Mouse (Mus musculus) neutrophil, adult 5-6 weeks (primary cell): Measurements from ENCODE around the gene 4930564D02Rik. TPM values are rescaled to one million over a fixed set of nuclear protein-coding genes. Genes with fewer than 3 reads are reported as not detected.

Experiments
- ATAC-seq: fragments of 151-379, 151-347 bp; 2 replicates; pipeline ENCODE4 v1.8.0; 2017; ENCODE audit warnings: mild to moderate bottlenecking, moderate TSS enrichment; ENCODE audit not compliant: insufficient number of reproducible peaks, poor library complexity, low FRiP score, severe bottlenecking; ENCODE audit errors: extremely low read depth
- total RNA-seq: library from RNA; stranded (forward); fragments of 200-1000 nt; gene quantifications from 2 replicates; pipeline ENCODE4 v1.2.3, GENCODE M21; 2017

Gene 4930564D02Rik
- total RNA-seq, 1 experiment from 2014 or later: not detected

DNA sequence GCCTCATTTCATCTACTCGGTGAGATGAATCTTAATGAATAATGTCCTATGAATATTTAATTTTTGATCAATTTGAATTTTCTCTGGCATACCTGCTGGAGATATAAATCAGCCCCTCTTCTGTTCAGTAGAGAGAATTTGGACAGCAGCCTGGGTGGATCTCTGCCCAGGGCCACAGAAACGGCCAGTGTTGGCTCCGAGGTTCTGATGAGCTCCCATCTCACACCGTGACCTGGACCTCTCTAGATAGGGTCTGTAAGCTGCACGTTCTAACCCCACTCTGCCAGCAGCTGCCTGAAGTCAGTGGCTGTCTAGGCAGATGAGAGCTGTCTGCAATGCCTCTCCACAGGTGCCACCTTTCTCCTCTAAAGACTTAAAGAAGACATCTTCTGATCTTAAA is 28.4 kb downstream of the 4930564D02Rik start:
- no peak for ATAC-seq

DNA sequence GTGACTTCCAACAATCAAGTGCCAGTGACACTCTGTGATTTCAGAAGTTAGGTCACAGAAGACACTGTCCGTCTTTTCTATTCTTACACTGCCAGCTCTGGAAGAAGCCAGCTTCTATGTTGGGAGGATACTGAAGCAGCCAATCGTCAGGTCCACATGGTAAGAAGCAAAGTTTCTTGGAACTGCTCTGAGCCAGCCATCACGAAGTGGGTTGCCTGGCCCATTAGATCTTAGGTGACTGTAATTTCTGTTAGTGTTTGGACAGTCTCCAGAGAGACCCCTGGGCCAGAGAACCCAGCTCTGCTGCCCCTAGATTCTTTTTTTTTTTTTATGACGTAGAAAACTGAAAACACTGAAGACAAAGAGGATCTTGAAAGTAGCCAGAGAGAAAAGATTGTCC is 30.9 kb downstream of the 4930564D02Rik start:
- ATAC-seq: no peak

DNA sequence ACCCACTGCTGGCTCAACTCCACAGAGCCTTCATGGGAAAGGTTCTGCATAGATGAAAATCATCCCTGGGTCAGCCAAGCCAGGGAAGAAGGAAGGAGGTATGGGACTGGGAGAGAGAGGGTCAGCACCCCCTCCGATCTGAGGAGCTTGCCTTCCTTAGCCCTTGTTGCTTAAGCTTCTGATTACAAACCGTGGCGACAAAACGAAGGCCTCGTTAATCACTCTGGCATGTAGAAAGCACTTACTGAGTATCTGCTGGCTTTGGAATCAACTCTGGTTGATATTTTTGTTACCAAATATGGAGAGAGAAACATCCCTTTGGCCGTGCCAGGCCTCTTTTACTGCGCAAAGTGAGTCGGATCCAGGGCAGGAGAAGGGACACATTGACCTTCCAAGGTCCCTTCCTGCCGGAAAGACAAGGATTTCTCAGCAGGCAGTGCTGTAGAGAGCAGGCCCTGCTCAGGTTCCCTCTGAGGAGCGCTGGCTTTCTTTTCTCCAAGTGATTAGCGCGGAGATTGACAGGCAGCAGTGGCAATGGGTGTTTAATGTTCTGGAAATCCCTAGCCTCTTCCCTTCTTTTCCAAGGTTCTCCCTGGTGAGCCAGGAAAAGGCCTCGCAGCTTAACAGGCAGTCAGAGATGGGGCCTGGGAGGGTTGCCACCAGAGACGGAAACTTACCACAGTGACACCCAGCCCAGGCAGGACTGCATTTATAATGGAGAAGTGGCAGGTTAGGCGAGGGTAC is 33.1 kb downstream of the 4930564D02Rik start:
- no peak for ATAC-seq

DNA sequence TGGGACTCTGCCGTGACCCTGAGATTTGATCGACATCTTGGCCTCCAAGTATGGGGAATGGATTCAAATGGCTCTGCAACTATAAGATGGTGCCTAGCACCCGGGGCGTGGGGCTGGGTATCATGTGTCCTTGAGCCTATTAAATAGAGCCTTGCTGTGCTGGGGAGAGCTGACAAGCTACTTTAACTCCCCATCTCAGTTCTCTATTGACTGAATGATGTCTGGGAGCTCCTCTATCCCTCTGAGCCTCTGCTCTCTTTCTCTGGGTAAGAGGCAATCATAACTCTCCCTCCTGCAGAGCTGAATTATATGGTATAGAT is 33.6 kb downstream of the 4930564D02Rik start:
- ATAC-seq: no peak

DNA sequence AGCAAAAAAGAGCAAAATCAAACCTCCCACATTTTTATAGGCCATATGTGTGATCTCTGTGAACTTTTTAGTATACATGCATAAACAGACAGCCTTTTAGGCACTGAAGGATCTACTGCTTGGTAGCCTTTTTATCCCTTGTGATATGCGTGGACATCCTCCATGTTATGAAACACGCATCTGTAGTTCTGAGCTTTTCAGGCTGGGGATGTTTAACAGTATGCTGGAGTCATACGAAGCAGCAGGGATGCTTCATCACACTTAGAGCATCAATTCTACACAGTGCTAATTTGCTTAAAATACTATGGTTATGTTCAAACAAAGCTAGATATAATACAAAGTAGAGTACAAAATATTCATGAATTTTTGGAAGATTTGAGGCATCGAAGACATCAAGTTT is 39.2 kb downstream of the 4930564D02Rik start:
- ATAC-seq: no peak

DNA sequence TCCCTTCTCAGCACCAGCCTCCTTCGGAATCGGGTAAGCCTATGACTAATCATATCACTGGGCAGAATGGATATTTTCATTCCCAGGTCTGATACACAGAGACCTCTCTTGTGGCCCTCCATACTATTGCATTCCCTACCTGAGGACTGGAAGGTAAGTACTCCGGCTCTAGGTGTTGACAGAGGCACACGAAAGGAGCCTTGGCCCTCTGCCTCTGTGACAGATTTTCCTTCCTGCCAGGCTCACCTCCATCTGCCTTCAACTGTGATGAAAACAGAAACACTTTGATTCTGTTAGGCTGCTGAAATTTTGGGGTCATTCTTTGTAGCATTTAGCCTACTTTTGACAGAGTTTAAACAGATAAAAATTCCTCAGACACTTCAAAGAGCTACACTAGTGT is 47.2 kb downstream of the 4930564D02Rik start:
- no peak for ATAC-seq

DNA sequence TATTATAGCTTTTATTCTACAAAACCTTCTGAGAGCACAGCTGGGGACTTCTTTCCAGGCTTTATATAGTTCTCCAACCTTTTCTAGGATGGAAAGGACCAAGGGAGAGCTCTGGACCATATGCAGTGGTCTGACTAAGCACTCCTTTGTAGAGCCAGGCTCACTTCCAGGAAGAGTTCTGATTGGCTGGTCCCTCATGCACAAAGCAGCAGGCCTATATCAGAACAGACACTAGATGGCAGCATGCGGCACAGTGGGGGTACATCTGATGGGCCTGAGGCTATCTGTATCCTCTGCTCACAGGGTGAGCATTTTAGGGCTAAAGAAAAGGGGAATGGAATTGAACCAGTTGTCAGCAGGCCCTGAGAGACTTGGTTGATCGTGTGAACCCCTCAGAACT is 47.6 kb downstream of the 4930564D02Rik start:
- ATAC-seq: 0 out of 2 replicates have a peak, but pooled peaks have one; percentile 23

DNA sequence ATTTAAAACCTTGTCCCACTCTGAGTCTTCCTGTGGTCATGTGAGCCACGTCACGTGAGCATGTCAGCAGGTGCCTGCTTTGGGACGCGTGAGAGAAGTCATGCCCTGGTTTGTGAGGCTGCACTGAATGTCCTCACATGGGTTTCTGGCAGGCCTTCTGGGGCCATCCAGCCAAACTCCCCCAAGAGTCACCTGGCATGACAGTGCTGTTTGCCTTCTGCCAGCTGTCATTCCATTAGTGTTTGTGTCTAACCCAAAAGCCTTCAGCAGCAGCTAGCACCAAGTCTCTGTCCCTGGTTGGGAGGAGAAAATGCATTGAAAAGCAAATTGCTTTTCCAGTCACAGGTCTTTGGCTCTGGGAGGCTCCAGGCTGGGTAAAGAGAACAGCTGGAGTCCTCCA is 50.0 kb downstream of the 4930564D02Rik start:
- ATAC-seq: no peak

DNA sequence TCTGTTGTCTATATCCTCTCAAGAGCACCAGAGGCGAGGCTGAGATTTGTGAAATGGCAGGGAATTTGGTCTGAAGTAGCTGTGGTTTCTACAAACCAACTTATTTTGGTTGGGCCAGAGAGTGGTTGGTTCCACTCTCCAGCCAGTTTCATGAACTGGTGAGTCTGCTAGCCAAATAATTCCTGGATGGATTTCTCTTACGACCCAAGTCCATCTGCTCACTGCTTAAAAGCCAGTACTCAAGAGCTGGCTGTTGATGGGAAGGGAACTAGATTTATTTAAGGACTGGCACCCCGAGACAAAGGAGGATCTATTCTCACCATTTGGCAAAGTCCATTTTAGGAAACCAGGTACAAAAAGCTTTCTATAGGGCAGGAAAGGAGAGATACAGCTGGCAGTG is 57.1 kb downstream of the 4930564D02Rik start:
- ATAC-seq: no peak

DNA sequence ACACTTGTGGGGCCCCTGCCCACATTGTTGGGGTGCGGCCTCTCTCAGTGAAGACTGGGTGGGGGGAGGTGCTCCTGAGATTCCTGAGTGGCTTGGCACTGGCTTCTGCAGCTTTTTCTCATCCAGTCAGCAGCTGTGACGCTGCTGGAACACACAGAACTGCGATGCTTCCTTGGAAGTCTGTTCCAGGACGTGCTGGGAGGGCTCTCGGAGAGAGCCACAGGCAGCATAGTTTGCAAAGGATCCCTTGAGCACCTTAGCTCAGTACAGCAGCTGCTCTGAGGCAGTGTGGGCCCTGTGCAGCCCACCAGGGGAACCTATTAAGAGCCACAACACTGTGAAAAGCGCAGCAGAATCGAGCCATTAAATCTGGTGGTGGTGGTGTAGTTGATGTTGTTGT is 61.2 kb downstream of the 4930564D02Rik start:
- ATAC-seq: no peak

Other genes with a start within 250 kb of the 4930564D02Rik start
- 19.9 and 24.1 TPM in 2 replicates for gene Mov10, start 248.3 kb upstream of the 4930564D02Rik start, total RNA-seq
- gene St7l, start 202.8 kb upstream of the 4930564D02Rik start, total RNA-seq: 52.8 and 61.5 TPM in 2 replicates
- 310 and 317 TPM in 2 replicates for gene Capza1, start 202.3 kb upstream of the 4930564D02Rik start, total RNA-seq
- not detected in 2 replicates for gene Wnt2b, start 104.9 kb upstream of the 4930564D02Rik start, total RNA-seq
- gene Cttnbp2nl, start 13.7 kb upstream of the 4930564D02Rik start, total RNA-seq: 0.25 and 1.9 TPM in 2 replicates